Mouse (Mus musculus) cerebellum, postnatal 14 days (tissue): ENCODE data around the gene Csde1.

Experiments
- DNase-seq, 2 experiments: peaks; one replicate each; pipeline ENCODE4 v3.0.0; 2021; ENCODE audit warnings: mixed read lengths in 2 of 2

Csde1 gene

DNA sequence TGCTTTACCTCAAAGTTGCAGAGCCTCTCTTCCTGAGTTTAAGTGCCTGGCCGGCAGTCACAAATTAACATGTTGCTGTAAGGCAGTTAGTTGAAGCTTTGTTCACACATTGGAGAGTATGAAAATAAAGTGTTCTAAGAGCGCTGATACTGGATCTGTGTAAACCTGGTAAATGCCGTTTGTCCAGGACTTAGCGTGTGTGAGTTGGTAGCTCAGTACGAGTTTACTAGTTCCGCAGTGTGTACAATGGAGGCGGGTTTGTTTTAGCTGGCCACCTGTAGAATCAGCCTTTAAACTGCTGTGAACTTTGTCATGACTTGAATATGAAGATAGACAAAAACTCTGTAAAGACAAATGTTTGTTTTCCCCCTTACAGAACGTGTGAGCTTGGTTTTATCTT is 46.7 kb downstream of the Csde1 start:
- DNase-seq = no peak

DNA sequence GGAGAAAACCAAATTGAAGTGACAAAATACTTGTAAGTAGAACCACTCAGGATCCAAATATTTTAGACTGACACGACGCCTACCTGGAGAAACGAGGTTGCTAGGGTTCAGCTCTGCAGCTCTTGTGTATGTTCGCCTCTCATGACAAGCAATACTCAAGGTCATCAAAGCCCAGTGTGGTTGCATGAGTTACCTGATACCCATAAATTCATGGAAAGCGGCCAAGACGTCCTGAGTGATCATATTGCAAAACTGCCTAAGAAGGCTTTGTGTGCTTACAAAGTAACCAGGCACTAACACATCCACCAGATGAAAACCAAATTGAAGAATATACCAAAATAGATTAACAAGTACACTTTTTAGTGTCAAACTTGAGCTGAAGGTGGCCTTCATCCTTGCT is 48.7 kb downstream of the Csde1 start:
- peak in 1 of 2 experiments; percentile 7 for DNase-seq

DNA sequence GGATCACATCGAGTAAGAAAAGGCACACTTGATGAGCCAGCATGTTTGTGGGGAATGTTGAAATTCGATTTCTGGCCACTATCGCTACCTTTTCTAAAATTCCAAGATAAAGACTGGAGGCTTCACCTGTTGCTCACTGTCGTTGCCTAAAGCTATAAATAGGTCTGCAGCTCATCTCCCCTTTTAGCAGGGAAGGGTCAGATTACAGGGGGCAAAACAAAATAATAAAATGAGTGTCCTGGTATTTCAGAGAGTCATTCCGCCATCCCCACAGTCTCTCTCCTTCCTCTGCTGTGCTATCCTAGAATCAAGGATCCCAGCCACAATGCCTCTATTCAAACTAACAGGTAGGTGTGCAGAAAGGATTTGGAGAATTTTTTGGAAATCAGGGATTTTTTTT is 53.5 kb downstream of the Csde1 start, which contains the start of gene Ampd1:
Gene Ampd1, plus strand, starts transcription at position 244 of the 400 bp plus-strand sequence.
- no peak for DNase-seq

DNA sequence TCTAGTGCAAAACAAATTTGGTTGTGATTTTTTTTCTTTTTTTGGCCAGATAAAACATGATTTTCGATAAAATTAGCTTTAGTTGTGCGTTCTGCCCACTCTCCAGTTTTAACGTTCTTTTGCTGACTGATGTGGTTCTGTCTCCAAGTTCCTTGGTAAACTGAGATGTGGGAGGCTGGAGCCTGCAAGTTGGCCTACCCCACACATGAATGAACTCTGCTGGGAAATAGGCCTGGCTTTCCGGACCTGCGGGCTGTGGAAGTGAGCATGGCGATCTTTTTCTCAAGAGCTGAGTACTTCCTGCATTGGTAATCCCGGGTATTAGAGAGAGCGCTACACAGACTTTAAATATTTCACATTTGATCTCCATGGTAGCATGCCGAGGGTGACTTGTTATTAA is 55.6 kb downstream of the Csde1 start:
- no peak for DNase-seq

DNA sequence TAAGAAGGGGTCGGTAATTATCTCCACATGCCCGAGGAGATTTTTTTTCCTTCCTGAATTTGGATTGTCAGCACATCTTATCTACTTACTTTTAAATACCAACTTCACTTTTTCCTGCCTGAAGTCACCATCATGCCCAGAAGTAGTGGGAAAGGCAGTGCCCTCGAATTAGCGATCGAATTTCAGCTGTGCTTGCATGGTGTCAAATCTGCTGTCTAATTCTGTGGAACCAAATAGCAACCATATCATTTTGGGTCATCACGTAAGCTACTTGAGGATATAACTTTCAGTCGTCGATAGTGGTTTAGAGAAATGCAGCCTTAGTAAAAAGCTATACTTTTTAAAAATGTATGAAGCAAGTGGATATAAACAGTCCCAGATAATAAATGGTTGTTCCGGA is 56.2 kb downstream of the Csde1 start:
- DNase-seq = no peak

GRCm38 (mm10) chr3:103079301-103079700 is 59.1 kb downstream of the Csde1 start:
- no peak for DNase-seq

DNA sequence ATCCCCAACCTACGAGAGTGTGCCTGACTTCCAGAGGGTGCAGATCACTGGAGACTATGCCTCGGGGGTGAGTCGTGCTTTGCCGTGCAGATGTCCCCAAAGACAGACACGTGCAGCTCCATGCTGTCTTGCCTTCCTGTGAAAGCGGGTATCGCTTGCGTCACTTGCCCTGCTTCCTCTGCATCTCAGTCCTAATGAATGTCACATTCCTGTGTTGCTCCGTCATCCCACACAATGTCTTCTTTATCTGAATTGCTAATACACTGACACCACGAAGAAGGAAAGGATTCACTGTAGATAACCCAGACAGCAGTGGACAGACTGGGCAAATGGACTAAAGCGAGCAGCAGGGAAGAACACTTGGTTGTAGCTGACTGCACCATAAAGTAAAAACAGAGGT is 60.8 kb downstream of the Csde1 start:
- no peak for DNase-seq

GRCm38 (mm10) chr3:103081861-103082453 is 61.7 kb downstream of the Csde1 start:
- no peak for DNase-seq

DNA sequence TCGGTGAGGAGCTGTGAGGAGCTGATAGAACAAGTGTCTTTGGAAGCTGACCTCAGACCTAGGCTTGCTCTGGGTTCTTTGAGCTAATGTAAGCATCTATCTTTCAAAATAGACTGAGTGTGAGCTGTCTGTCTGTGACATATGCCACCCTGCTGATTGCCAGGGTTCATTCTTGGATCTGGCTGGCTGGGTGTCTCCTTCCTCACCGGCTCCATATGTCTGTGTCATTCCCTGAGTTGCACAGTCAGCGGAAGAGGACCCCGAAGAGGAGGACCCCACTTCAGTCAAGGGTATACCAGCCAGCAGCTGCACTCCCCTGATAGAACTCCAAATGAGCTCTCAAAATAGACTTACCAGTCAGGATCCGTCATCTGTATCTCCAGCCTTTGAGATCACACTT is 62.5 kb downstream of the Csde1 start:
- DNase-seq = no peak

DNA sequence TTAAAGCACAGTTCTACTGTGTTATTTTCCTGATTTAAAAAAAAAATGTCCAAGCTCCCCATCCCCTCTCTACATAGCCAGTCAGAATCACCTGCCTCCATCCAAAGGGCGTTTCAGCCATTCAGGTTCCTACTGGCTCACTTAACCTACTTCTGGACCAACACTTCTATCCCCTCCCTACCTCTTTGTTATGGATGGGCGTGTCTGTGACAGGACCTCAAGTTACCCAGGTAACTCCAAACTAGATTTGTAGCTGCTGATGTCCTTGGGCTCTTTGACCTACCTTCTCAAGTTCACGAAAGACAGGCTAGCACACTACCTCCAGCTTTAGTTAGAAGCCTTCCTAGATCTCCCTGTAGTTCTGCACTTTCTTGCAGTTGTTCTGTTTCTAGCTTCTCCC is 65.8 kb downstream of the Csde1 start:
- no peak for DNase-seq

GRCm38 (mm10) chr3:103091753-103092152 is 71.5 kb downstream of the Csde1 start:
- DNase-seq = no peak

DNA sequence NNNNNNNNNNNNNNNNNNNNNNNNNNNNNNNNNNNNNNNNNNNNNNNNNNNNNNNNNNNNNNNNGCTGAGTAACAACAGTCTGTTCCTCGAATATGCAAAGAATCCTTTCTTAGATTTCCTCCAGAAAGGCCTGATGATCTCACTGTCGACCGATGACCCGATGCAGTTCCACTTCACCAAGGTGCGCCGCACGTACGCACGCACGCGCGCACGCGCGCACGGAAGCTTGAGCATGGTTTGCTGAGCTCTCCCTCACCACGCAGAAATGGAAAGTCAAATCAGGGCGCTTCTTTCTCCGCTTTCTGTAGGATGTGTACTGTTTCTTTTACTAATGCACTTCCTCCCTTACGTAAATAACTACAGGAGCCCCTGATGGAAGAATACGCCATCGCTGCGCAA is 78.4 kb downstream of the Csde1 start:
- no peak for DNase-seq

DNA sequence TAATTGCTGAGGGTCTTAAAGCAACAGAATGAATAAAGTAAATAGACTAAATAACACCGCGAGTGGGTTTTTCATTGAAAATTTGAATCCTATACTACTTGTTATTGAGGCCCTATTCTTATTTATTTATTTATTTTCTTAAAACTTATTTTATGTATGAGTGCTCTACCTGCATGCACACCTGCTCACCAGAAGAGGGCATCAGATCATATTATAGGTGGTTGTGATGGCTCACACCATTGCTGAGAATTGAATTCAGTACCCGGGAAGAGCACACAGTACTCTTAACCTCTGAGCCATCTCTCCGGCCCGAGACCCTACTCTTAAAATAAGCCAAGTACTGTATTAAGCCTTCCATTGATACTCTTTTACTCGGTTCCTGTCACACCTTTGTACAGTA is 79.4 kb downstream of the Csde1 start:
- DNase-seq = no peak

GRCm38 (mm10) chr3:103100735-103101134 is 80.5 kb downstream of the Csde1 start:
- no peak for DNase-seq

- DNase-seq = no peak
Observed at GRCm38 (mm10) chr3:103101194-103101593, 81.0 kb downstream of the Csde1 start.

DNA sequence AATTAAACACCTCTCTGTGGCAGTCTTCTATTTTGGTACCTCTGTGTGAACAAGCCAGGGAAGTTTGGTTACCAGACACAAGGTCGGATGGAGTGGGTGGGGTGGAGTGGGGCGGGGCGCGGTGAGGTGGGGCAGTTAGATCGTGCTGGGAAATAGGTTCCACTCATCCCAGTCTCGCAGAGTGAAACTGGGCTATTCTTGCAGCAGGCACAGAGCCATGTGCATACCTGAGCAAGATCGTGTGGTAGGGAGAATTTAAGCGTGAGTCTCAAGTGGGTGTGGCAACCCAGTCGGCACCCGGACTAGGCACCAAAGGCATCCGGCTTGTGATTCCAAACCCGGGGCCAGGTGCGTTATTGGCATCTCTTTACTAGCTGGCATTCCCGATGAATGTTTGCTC is 81.7 kb downstream of the Csde1 start:
- peak in 1 of 2 experiments; percentile 3 for DNase-seq

DNA sequence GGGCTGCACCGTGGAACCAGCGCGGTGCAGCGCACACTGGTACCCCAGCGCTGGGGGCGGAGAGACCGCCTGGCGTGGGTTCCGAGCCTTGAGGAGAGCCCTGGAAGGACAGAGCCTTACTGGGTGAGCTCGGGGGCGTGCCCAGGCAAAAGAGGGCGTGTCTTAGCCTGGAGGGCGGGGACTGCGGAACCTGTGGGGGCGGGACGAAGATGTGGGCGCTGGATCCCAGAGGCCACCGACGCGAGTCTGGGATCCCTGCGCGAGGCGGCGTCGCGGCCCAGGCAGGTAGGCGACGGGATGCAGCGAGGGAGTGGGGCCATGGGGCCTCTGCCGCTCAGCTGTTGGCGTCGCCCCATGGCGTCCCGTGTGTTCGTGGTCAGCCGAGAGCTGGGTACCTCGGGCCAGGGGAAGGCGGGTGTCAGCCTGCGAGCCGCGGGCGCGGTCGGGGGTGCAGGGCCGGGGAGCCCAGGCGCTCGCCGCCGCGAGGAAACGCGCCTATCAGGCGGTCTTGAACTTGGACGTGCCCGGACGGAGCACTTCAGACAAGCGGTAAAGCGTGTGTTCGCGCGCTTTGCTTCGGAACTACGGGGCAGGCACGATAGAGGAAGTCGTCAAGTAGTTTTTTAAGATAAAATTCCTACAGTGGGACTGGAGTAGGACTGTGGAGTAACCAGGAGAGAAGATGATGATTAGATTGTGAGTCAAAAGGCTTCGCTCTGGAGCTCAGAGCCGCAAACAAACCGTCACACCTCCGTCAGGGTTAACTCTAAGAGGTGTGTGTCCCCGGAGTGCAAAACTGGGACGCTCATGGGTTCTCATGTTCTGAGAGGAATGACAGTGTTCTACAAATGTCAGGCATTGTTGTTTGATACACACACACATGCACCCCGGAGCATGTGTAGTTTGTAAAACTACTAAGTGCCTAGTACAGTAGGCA is 82.5 kb downstream of the Csde1 start, which contains the start of gene Dennd2c:
Gene Dennd2c, plus strand, starts transcription at position 151 of the 937 bp plus-strand sequence.
- DNase-seq = peak; percentile 67 to 76
